Mouse (Mus musculus): ENCODE results near the gene Epb41l2. TPM values are rescaled to one million over a fixed set of nuclear protein-coding genes. Genes with fewer than 3 reads are reported as not detected.

Epb41l2 gene
- polyA plus RNA-seq, 1 experiment from 2014 or later: 95.3 TPM

- Histone ChIP-seq H3K4me1 (replicated peaks; ENCODE audit: control insufficient read depth, insufficient read depth, low read length) (no peaks in the 10 kb centered on the region), H3K4me3 (ENCODE audit: low read length) (no peak overlapping the region), H3K27ac (ENCODE audit: low read length) (no peak overlapping the region), H3K9ac (ENCODE audit: low read length) (no peak overlapping the region), H3K9me3 (ENCODE audit: control insufficient read depth, low read length) (no peaks in the 10 kb centered on the region), H3K27me3 (ENCODE audit: control insufficient read depth, insufficient read depth, low read depth, low read length) (no peaks in the 10 kb centered on the region), H3K4me2 (ENCODE audit: low read depth, low read length) (no peak overlapping the region), H3K36me3 (ENCODE audit: control insufficient read depth, insufficient read depth, low read length) (peaks cover 21% of the 10 kb centered on the region)
- WGBS: 81% methylated on average over 5 of the region's 5 CpGs
- no peak for ATAC-seq (ENCODE audit: low read depth)
These were observed 160.8 kb downstream of the Epb41l2 start for GRCm38 (mm10) chr10:25520428-25520827.

- H3K36me3 ChIP-seq (ENCODE audit: control insufficient read depth, insufficient read depth, low read length): peaks cover 10% of the 10 kb centered on the region
- no peak for ATAC-seq (ENCODE audit: low read depth)
- 88% methylated on average over 8 of the region's 8 CpGs for WGBS
- no peak overlapping the region for H3K4me2 ChIP-seq (ENCODE audit: low read depth, low read length)
- H3K4me1 ChIP-seq (replicated peaks; ENCODE audit: control insufficient read depth, insufficient read depth, low read length): no peaks in the 10 kb centered on the region; the same call in 1 of the 2 replicates
- no peak overlapping the region for H3K9ac ChIP-seq (ENCODE audit: low read length)
- no peak overlapping the region for H3K27ac ChIP-seq (ENCODE audit: low read length)
- H3K27me3 ChIP-seq (ENCODE audit: control insufficient read depth, insufficient read depth, low read depth, low read length): no peaks in the 10 kb centered on the region
- no peak overlapping the region for H3K4me3 ChIP-seq (ENCODE audit: low read length)
- no peaks in the 10 kb centered on the region for H3K9me3 ChIP-seq (ENCODE audit: control insufficient read depth, low read length)
These were observed 164.1 kb downstream of the Epb41l2 start for GRCm38 (mm10) chr10:25523727-25524126.

- Histone ChIP-seq H3K4me2 (ENCODE audit: low read depth, low read length) (no peak overlapping the region), H3K9ac (ENCODE audit: low read length) (no peak overlapping the region), H3K36me3 (ENCODE audit: control insufficient read depth, insufficient read depth, low read length) (peaks cover 8% of the 10 kb centered on the region), H3K4me1 (replicated peaks; ENCODE audit: control insufficient read depth, insufficient read depth, low read length) (no peaks in the 10 kb centered on the region; the same call in 1 of the 2 replicates), H3K9me3 (ENCODE audit: control insufficient read depth, low read length) (no peaks in the 10 kb centered on the region), H3K27ac (ENCODE audit: low read length) (no peak overlapping the region), H3K27me3 (ENCODE audit: control insufficient read depth, insufficient read depth, low read depth, low read length) (no peaks in the 10 kb centered on the region), H3K4me3 (ENCODE audit: low read length) (no peak overlapping the region)
- WGBS: 64% methylated on average over 4 of the region's 4 CpGs
- no peak for ATAC-seq (ENCODE audit: low read depth)
These were observed 166.6 kb downstream of the Epb41l2 start for GRCm38 (mm10) chr10:25526156-25526555.

GRCm38 (mm10) chr10:25526622-25527021 is 167.0 kb downstream of the Epb41l2 start:
- WGBS: 76% methylated on average over 4 of the region's 4 CpGs
- H3K9me3 ChIP-seq (ENCODE audit: control insufficient read depth, low read length): no peaks in the 10 kb centered on the region
- no peak overlapping the region for H3K4me3 ChIP-seq (ENCODE audit: low read length)
- H3K27me3 ChIP-seq (ENCODE audit: control insufficient read depth, insufficient read depth, low read depth, low read length): no peaks in the 10 kb centered on the region
- no peak overlapping the region for H3K9ac ChIP-seq (ENCODE audit: low read length)
- no peak overlapping the region for H3K4me2 ChIP-seq (ENCODE audit: low read depth, low read length)
- peaks cover 8% of the 10 kb centered on the region for H3K36me3 ChIP-seq (ENCODE audit: control insufficient read depth, insufficient read depth, low read length)
- ATAC-seq (ENCODE audit: low read depth): no peak
- peaks cover 2% of the 10 kb centered on the region; the same call in 1 of the 2 replicates for H3K4me1 ChIP-seq (replicated peaks; ENCODE audit: control insufficient read depth, insufficient read depth, low read length)
- no peak overlapping the region for H3K27ac ChIP-seq (ENCODE audit: low read length)

- peaks cover 5% of the 10 kb centered on the region; the same call in 1 of the 2 replicates for H3K4me1 ChIP-seq (replicated peaks; ENCODE audit: control insufficient read depth, insufficient read depth, low read length)
- H3K27ac ChIP-seq (ENCODE audit: low read length): no peak overlapping the region
- H3K27me3 ChIP-seq (ENCODE audit: control insufficient read depth, insufficient read depth, low read depth, low read length): no peaks in the 10 kb centered on the region
- H3K4me2 ChIP-seq (ENCODE audit: low read depth, low read length): no peak overlapping the region
- H3K36me3 ChIP-seq (ENCODE audit: control insufficient read depth, insufficient read depth, low read length): peaks cover 8% of the 10 kb centered on the region
- H3K9ac ChIP-seq (ENCODE audit: low read length): no peak overlapping the region
- H3K9me3 ChIP-seq (ENCODE audit: control insufficient read depth, low read length): no peaks in the 10 kb centered on the region
- no peak for ATAC-seq (ENCODE audit: low read depth)
- WGBS: 61% methylated on average over 3 of the region's 3 CpGs
- no peak overlapping the region for H3K4me3 ChIP-seq (ENCODE audit: low read length)
These were observed 167.5 kb downstream of the Epb41l2 start for GRCm38 (mm10) chr10:25527126-25527525.

GRCm38 (mm10) chr10:25531335-25531734 is 171.7 kb downstream of the Epb41l2 start:
- H3K4me1 ChIP-seq (replicated peaks; ENCODE audit: control insufficient read depth, insufficient read depth, low read length): peaks cover 5% of the 10 kb centered on the region; the same call in 1 of the 2 replicates
- H3K9me3 ChIP-seq (ENCODE audit: control insufficient read depth, low read length): no peaks in the 10 kb centered on the region
- no peak overlapping the region for H3K4me3 ChIP-seq (ENCODE audit: low read length)
- no peaks in the 10 kb centered on the region for H3K27me3 ChIP-seq (ENCODE audit: control insufficient read depth, insufficient read depth, low read depth, low read length)
- H3K9ac ChIP-seq (ENCODE audit: low read length): no peak overlapping the region
- H3K4me2 ChIP-seq (ENCODE audit: low read depth, low read length): no peak overlapping the region
- no peak for ATAC-seq (ENCODE audit: low read depth)
- H3K36me3 ChIP-seq (ENCODE audit: control insufficient read depth, insufficient read depth, low read length): no peaks in the 10 kb centered on the region
- WGBS: 55% methylated on average over 13 of the region's 13 CpGs
- H3K27ac ChIP-seq (ENCODE audit: low read length): no peak overlapping the region

- H3K4me1 ChIP-seq (replicated peaks; ENCODE audit: control insufficient read depth, insufficient read depth, low read length): peaks cover 5% of the 10 kb centered on the region; the same call in 1 of the 2 replicates
- 22% methylated on average over 2 of the region's 2 CpGs for WGBS
- no peak overlapping the region for H3K4me2 ChIP-seq (ENCODE audit: low read depth, low read length)
- H3K9ac ChIP-seq (ENCODE audit: low read length): no peak overlapping the region
- no peak for ATAC-seq (ENCODE audit: low read depth)
- no peaks in the 10 kb centered on the region for H3K27me3 ChIP-seq (ENCODE audit: control insufficient read depth, insufficient read depth, low read depth, low read length)
- no peaks in the 10 kb centered on the region for H3K9me3 ChIP-seq (ENCODE audit: control insufficient read depth, low read length)
- no peak overlapping the region for H3K4me3 ChIP-seq (ENCODE audit: low read length)
- no peak overlapping the region for H3K27ac ChIP-seq (ENCODE audit: low read length)
- H3K36me3 ChIP-seq (ENCODE audit: control insufficient read depth, insufficient read depth, low read length): no peaks in the 10 kb centered on the region
These were observed 173.5 kb downstream of the Epb41l2 start for GRCm38 (mm10) chr10:25533105-25533504.

- Histone ChIP-seq H3K9me3 (ENCODE audit: control insufficient read depth, low read length) (no peaks in the 10 kb centered on the region), H3K4me1 (replicated peaks; ENCODE audit: control insufficient read depth, insufficient read depth, low read length) (peaks cover 5% of the 10 kb centered on the region; the same call in 1 of the 2 replicates), H3K4me2 (ENCODE audit: low read depth, low read length) (no peak overlapping the region), H3K9ac (ENCODE audit: low read length) (no peak overlapping the region), H3K36me3 (ENCODE audit: control insufficient read depth, insufficient read depth, low read length) (no peaks in the 10 kb centered on the region), H3K4me3 (ENCODE audit: low read length) (no peak overlapping the region), H3K27me3 (ENCODE audit: control insufficient read depth, insufficient read depth, low read depth, low read length) (no peaks in the 10 kb centered on the region), H3K27ac (ENCODE audit: low read length) (no peak overlapping the region)
- WGBS: 39% methylated on average over 9 of the region's 9 CpGs
- 0 out of 2 replicates have a peak, but pooled peaks have one; percentile 43 for ATAC-seq (ENCODE audit: low read depth)
These were observed 174.1 kb downstream of the Epb41l2 start for GRCm38 (mm10) chr10:25533513-25534246.

GRCm38 (mm10) chr10:25534467-25534866 is 174.9 kb downstream of the Epb41l2 start:
- Histone ChIP-seq H3K27ac (ENCODE audit: low read length) (no peak overlapping the region), H3K9me3 (ENCODE audit: control insufficient read depth, low read length) (no peaks in the 10 kb centered on the region), H3K4me1 (replicated peaks; ENCODE audit: control insufficient read depth, insufficient read depth, low read length) (peaks cover 5% of the 10 kb centered on the region; the same call in 1 of the 2 replicates), H3K27me3 (ENCODE audit: control insufficient read depth, insufficient read depth, low read depth, low read length) (no peaks in the 10 kb centered on the region), H3K4me2 (ENCODE audit: low read depth, low read length) (no peak overlapping the region), H3K36me3 (ENCODE audit: control insufficient read depth, insufficient read depth, low read length) (no peaks in the 10 kb centered on the region), H3K9ac (ENCODE audit: low read length) (no peak overlapping the region), H3K4me3 (ENCODE audit: low read length) (no peak overlapping the region)
- no peak for ATAC-seq (ENCODE audit: low read depth)
- WGBS: 75% methylated on average over 5 of the region's 5 CpGs

All from lung, embryonic 16.5 days (tissue).